Mouse (Mus musculus): ENCODE measurements at regions not wholly inside any gene's neighbourhood (a gene's known extent, or its start where the extent isn't known, plus 50 kb on each side); places are given as distances from the start of the nearest gene placed in this dataset.

- DNase-seq (ENCODE audit: low read depth, low spot score) = peak; percentile 83
These were observed 749.6 kb downstream of the Ntrk3 start for GRCm38 (mm10) chr7:77988177-77988576.

GRCm38 (mm10) chr7:77966658-77967057 lies 771.2 kb downstream of the Ntrk3 start:
- DNase-seq (ENCODE audit: low read depth, low spot score) = no peak

- no peak for DNase-seq (ENCODE audit: low read depth, low spot score)
These were observed 804.4 kb downstream of the Ntrk3 start for GRCm38 (mm10) chr7:77933366-77933765.

- DNase-seq (ENCODE audit: low read depth, low spot score) = no peak
These were observed 809.0 kb downstream of the Ntrk3 start for GRCm38 (mm10) chr7:77928479-77929467.

GRCm38 (mm10) chr7:77899231-77899630 lies 838.6 kb downstream of the Ntrk3 start:
- no peak for DNase-seq (ENCODE audit: low read depth, low spot score)

- DNase-seq (ENCODE audit: low read depth, low spot score) = no peak
These were observed 849.3 kb downstream of the Ntrk3 start for GRCm38 (mm10) chr7:77888543-77888942.

- no peak for DNase-seq (ENCODE audit: low read depth, low spot score)
These were observed 855.0 kb downstream of the Ntrk3 start for GRCm38 (mm10) chr7:77882605-77883354.

- DNase-seq (ENCODE audit: low read depth, low spot score) = no peak
These were observed 870.3 kb downstream of the Ntrk3 start for GRCm38 (mm10) chr7:77867518-77867917.

- DNase-seq (ENCODE audit: low read depth, low spot score) = peak; percentile 5
These were observed 876.0 kb downstream of the Ntrk3 start for GRCm38 (mm10) chr7:77861841-77862240.

- DNase-seq (ENCODE audit: low read depth, low spot score) = no peak
These were observed 879.4 kb downstream of the Ntrk3 start for GRCm38 (mm10) chr7:77858436-77858835.

- DNase-seq (ENCODE audit: low read depth, low spot score) = no peak
These were observed 879.8 kb downstream of the Ntrk3 start for GRCm38 (mm10) chr7:77857979-77858378.

GRCm38 (mm10) chr7:77855653-77856239 lies 882.1 kb downstream of the Ntrk3 start:
- no peak for DNase-seq (ENCODE audit: low read depth, low spot score)

GRCm38 (mm10) chr7:77855077-77855476 lies 882.7 kb downstream of the Ntrk3 start:
- no peak for DNase-seq (ENCODE audit: low read depth, low spot score)

- DNase-seq (ENCODE audit: low read depth, low spot score) = no peak
These were observed 913.4 kb downstream of the Ntrk3 start for GRCm38 (mm10) chr7:77824261-77824959.

- no peak for DNase-seq (ENCODE audit: low read depth, low spot score)
These were observed 925.5 kb downstream of the Ntrk3 start for GRCm38 (mm10) chr7:77812052-77812903.

- DNase-seq (ENCODE audit: low read depth, low spot score) = no peak
These were observed 951.0 kb downstream of the Ntrk3 start for GRCm38 (mm10) chr7:77786801-77787200.

GRCm38 (mm10) chr7:77771711-77772449 lies 965.9 kb downstream of the Ntrk3 start:
- peak; percentile 69 for DNase-seq (ENCODE audit: low read depth, low spot score)

GRCm38 (mm10) chr7:77738996-77739765 lies 998.6 kb downstream of the Ntrk3 start:
- DNase-seq (ENCODE audit: low read depth, low spot score) = no peak
